Mouse (Mus musculus): ENCODE data around the gene Dda1. TPM values are rescaled to one million over a fixed set of nuclear protein-coding genes. Genes with fewer than 3 reads are reported as not detected.

Dda1 gene
- total RNA-seq, 2 experiments from 2014 or later = 28.4 to 31.7 TPM

DNA sequence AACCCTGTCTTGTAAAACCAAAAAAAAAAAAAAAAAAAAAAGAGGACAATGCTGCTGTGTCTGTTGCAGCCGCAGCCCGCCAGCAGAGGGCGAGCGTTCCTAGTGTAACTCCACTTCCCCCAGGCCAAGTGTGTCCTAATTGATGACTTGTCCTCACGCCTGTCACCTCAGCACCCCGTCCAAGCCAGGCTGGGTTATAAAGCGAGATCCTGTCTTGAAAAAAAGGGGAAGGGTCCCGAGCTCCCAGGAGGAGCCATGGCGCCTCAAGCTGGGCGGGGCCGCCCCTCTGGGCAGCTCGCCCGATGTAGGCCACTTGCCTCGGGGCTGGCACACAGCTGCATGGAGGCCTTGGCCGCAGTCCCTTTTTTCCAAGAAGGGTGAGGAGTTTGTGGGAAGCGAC is 26.0 kb downstream of the Dda1 start:
- DNase-seq (ENCODE audit: low spot score) = peak; percentile 84

DNA sequence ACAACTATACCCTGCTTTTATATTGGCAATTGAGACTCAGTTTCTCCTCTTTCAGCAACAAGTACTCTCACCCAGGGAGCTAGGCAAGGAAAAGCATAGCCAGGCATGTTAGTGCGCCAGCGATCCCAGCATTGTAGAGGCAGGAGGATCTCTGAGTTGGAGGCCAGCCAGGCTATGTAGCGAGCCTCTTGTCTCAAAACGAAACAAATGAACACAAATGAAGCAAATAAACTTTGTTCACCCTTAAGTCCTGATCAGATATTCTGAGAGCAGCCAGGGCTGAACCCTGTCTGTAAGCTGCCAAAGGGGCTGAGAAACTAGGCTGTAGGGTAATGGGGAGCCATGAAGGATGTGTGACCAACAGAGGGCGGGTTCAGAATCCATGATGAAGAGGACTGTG is 26.8 kb downstream of the Dda1 start:
- DNase-seq (ENCODE audit: low spot score) = no peak

DNA sequence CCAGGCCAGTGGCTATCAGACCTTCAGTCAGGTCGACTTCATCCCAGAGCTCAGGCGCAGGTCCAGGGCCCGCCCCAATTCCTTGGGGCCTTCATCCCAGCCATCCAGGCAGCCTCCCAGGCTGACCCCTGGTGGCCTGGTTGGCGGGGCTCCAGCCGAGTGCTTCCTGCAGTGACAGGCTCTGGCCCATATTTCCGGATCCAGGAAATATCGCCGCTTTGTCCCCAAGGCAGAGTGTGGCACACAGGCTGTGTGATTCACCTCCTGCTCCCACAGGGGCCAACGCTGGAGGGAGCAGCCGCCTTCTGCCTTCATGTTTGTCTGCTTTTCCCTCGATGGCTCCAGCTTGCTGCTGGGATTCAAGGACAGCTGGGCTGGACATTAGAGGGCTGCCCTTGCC is 27.5 kb downstream of the Dda1 start:
- DNase-seq (ENCODE audit: low spot score) = peak; percentile 88

DNA sequence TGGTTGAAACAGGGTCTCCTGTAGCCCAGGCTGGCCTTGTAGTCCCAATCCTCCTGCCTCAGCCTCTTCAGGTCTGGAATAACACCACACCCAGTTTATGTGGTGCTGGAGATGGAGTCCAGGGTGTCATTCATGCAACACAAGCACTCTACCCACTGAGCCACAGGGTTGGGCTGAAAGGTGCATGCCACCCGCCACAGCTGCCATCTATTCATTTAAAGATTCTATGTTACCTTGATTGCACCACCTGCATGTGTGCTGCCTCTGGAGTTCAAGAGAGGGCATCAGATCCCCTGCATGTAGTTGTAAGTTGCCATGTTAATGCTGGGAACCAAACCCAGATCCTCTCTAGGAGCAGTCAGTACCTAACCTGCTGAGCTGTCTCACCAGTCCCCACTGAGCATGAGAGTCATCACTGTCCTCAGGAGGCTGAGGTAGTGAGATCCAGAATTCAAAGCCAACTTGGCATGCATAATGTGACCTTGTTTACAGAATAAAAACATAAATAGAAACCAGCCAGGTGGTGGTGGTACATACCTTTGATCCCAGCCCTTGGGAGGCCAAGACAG is 28.2 kb downstream of the Dda1 start:
- DNase-seq (ENCODE audit: low spot score) = no peak

DNA sequence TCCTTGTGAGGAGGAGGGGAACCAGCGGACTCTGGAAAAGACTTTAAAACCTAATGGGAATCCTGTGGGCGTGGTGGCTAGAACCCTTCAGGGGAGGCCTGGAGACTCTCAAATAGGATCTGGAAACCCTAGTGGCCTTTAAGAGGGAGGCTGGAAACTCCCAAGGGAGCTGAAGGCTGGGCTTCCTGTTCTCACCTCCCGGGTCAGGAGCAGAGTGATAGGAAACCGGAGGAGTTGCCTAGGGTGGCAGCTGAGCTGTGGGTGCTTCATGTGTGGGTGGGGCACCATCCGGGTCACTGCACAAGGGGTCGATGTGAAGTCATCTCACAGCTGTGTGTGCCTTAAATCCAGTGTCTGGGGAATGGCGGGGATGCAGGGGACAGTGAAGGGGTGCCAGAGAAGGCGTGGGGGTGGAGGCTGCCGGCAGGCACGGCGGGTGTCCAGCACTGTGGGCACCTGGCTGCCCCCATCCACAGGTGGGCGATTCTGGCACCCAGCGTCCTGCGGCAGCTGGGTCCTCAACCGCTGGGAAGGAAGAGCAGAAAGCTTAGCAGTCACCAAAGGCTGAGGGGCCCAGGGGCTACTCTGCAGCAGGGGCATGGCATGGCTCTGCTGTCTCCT is 29.0 kb downstream of the Dda1 start:
- DNase-seq (ENCODE audit: low spot score) = no peak

DNA sequence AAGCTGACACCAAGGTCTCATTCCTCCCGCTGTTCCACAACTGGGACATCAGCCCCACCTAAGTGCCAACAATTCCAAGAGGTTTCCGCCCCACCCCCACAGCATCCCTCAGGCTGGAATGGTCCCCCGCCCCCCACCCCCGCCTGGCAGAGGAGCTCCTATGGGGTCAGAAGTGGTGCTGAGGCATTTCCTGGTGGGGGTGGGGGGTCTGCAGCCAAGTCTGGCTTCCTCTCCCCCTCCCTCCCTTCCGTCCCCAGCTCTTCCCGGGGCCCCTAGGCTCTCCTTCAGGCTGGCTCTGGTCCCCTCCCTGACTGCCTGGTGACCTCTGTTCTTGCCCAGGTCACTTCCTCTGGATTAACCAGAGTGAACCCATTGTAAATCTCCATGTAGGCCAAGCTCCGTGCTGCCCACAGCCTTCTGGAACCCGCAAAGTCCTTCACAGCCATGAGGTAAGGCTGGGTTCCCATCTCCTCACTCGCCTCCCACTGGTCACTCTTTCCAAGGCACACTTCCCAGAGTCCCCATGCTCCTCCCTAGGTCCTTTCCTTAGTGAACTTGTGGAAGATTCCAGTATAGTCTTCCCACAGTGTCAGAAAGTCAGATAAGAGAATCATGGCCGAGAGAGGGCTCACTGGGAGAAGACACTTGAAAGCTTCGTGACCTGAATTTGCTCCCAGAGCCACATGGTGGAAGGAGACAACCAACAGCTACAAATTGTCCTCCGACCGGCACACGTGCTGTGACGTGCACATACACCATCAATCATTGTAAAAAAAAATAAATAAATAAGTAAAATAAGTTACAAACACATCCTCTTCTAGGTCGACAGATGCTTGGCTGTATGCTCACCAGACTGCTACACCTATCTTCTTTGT is 30.1 kb downstream of the Dda1 start:
- no peak for DNase-seq (ENCODE audit: low spot score)

DNA sequence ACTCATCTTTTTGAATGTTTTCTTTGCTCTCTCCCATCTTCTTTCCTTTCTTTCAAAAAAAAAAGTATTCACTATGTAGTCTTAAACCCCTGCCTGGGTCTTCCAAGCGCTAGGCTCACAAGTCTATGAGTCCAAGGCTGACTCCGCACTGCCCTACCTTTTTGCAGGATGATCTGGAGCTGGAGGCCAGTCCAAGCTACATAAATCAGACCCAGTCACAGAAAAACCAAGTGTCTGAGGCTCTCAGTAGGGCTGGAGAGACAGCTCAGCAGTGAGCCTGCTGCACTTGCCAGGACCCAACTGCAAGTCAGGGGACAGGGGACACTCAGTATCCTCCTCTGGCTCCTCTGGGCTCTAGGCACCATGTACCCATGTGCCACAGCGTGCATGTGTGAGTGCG is 35.4 kb downstream of the Dda1 start:
- DNase-seq (ENCODE audit: low spot score) = no peak

DNA sequence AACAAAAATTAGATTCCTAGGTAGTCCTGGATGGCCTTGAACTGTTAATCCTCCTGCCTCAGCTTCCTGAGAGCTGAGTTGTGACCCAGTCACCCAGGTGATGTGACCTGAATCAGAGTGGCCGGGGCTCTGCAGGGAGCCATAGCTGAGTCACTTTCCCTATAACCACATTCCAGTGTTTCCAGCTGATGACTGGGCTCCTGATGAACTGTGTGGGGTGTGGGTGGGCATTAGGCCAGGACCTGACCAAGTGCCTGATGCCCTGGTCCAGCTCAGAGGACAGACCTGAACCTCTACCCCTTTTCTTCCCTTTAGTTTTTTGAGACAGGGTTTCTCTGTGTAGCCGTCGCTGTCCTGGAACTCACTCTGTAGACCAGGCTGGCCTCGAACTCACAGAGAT is 36.3 kb downstream of the Dda1 start:
- DNase-seq (ENCODE audit: low spot score) = no peak

DNA sequence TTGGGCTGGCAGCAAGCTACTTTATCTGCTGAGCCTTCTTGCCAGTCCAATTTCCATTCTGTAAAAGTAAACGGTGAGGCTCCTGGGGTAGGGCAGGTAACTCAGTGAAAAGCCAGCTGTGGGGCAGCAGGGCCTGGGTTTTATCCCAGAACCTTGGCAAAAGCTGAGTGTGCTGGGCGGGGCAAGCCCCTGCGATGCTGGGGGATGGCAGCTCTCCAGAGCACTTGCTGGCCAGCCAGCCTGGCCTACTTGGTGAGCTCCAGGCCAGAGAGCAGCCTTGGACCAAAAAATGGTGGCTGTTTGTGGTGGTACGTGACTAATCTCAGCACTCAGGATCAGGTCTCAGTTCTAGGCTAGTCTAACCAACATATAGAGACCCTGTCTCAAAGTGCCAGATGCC is 37.0 kb downstream of the Dda1 start:
- no peak for DNase-seq (ENCODE audit: low spot score)

DNA sequence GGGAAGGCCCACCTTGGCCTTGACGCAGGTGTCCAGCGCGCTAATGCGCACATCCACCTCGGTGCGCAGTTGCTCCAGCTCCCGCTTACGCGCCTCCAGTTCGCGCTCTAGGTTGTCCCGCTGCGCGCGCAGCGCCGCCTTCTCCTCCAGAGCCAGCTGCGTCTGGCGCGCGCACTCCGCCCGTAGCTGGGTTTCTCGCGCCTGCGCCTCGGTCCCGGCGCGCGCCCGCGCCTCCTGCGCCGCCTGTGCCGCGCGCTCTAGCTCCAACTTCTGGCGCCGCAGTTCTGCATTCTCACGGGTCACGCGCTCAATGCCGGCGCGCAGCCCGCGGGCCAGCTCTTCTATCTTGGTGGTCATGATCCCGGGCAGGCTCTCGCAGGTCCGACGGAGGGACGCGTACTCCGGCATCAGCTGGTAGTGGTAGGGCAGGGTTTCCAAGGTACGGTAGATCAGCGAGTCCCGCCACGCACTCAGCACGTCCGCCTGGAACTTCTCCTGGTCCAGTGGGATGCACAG is 38.6 kb downstream of the Dda1 start:
- peak; percentile 61 for DNase-seq (ENCODE audit: low spot score)

DNA sequence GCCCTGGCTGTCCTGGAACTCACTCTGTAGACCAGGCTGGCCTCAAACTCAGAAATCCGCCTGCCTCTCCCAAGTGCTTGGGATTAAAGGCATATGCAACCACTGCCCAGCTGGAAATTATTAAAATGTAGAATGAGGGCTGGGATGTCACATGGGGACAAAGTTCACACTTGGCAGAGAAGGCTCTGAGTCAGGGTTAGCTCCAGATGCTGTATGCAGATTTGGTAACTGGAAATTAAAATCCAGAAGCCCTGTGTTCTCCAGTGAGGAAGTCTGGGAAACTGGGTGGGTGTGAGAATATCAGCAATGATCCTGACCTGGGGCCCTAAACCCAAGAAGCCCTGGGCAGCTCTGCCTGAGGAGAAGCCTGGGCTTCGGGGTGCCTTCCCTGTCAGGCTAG is 40.3 kb downstream of the Dda1 start:
- no peak for DNase-seq (ENCODE audit: low spot score)

DNA sequence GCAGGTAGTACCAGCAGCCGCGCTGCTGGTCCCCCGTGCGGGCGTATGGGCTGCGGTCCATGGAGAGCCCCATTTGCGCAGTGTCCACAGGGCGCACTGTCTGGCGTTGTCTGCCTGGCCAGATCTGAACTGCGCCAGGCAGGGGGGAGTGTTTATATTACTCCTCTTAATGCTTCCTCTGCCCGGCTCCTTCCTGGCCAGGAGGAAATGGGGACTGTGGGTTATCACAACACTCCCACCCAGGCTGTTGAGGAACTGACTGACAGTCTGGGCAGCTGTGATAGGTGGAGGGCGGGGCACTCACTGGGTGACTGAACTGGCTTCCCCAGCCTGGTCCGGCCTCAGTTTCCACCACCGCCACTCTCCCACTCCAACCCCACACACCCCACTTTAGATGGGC is 42.6 kb downstream of the Dda1 start, which contains the start of gene Plvap:
Plvap (minus strand) TSS at position 109 of the 400 bp plus-strand sequence.
- no peak for DNase-seq (ENCODE audit: low spot score)

DNA sequence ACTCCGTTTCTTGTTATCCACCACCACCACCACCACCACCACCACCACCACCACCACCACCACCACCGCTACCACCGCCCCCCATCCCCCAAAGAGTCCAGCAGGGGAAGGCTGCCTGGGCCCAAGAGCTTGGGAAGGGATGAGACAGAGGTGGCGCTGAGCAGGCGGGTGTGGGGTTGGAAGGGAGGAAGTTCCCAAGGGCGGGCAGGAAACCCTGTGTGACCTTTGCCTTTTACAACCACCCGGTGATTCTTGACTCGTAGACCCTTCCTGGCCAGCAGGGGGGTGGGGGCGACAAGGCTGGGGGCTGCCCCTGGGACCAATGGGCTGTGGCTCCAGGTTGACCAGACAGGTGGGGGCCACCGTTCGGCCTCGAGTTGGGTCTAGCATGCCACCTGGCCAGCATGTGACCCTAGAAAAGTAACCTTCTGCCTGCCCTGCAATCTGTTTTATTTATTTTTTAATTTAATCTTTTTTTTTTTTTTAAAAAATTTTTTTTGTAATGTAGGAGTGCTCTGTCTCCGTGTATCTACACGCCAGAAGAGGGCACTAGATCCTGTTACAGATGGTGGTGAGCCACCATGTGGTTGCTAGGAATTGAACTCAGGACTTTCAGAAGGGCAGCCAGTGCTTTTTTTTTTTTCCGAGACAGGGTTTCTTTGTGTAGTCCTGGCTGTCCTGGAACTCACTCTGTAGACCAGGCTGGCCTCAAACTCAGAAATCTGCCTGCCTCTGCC is 44.2 kb downstream of the Dda1 start:
- no peak for DNase-seq (ENCODE audit: low spot score)

DNA sequence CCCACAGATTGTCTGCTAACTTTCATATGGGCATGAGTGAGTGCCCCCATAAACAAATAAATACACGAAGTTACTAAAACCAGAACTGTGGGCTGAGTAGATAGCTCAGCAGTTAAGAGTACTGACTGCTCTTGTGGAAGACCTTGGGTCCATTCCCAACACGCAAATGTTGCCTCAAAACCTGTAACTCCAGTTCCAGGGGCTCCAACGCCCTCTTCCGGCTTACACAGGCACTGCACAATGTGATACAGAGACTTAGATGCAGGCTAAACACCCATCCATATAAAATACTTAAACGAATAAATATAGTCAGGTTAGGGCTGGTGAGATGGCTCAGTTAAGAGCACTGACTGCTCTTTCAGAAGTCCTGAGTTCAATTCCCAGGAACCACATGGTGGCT is 46.0 kb downstream of the Dda1 start:
- DNase-seq (ENCODE audit: low spot score) = no peak

DNA sequence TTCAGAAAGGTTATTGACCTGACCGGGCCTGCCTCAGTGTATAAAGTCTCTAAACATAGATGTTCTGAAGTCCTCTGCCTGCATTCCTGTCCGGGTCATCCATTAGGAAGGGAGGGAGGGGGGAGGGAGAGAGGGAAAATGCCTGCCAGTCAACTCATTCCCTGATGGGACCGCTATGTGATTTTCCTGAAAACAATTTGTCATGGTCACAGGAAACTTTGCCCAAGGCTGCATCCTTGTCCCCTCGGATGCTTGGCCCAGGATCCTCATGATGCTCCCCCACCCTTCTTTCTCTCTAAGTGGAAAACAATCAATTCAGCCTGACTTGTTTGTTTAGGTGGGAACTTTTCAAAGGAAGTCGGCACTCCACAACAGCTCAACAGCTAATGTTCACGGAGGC is 47.8 kb downstream of the Dda1 start:
- no peak for DNase-seq (ENCODE audit: low spot score)

DNA sequence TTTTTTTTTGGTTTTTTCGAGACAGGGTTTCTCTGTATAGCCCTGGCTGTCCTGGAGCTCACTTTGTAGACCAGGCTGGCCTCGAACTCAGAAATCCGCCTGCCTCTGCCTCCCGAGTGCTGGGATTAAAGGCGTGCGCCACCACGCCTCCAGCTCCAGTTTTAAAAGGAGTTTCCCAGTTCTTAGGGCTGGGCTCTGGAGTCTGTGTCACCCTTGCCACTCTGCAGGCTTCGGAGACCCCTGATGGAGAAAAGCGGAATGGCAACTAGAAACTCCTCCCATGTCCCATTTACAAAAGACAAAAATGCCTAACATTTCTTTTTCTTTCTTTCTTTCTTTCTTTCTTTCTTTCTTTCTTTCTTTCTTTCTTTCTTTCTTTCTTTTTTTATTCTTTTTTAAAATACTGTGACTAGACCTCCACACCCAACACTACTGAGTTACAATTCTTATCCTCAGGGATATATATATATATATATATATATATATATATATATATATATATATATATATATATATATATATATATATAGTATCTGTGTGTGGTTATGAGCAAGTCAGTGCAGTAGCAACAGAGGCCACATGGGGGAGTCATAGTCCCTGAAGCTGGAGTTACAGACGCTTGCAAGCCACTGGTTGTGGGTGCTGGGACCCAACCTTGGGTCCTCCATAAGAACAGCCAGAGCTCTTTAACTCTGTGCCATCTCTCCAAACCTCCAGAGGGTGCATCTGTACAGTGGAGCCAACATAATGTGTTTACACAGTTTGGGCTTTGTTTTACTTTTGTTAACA is 50.2 kb downstream of the Dda1 start:
- DNase-seq (ENCODE audit: low spot score) = peak; percentile 66

DNA sequence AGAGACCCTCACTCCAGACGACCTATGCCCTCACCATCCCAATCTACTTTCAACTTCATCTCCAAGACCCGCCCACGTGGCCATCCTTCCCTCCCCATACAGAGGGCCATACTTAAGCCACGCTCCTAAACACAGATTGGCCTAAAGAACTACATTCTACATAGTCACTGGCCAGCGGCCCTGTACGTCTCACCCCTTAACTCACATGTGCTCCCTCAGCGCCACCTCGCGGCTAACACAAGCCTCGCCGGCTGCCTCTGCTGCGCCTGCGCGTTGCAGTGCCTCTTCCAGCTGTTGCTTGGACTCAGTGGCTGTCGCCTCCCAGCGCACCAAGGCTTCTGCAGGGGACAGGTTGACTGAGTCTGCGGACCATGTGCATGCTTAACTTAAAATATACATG is 52.6 kb downstream of the Dda1 start:
- DNase-seq (ENCODE audit: low spot score) = peak; percentile 97

DNA sequence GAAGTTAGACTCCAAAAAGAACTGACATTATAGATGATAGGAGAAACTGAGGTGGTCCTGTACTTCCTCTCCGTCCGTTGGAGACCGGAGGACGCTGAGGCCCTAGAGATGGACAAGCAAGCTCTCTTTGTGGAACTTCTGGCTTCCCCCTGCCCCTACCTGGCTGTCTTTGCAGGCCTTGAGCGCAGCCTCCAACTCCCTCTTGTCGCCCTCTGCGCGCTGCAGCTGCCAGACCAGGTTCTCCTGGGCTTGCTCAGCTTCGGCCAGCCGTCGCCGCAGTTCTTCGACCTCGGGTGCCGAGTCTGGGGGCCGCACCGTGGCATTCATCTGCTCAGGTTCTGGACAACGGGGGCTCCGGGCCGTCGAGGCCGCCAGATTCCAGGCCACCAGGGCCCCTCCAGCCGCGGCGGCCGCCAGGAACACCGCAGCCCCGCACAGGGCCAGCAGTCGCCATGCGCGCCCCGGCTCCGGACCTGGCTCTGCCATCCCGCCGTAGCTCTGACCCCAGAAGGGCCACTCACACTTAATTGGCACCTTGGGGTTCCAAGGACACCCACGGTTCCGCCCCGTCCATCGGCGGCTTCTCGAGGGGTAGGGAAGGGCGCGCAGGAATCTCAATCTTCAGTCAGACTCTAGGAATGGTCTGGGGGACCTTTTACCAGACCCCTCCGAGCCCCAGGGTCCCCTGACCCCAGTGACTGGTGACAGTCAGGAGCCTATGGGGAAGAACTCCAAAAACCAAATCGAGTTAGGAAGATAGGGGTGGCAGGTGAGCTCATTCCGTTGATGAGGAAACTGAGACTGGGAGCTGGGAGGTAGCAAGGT is 56.4 kb downstream of the Dda1 start, which contains the start of gene Ccdc194:
Ccdc194 (minus strand) TSS at position 486 of the 825 bp plus-strand sequence.
- DNase-seq (ENCODE audit: low spot score) = no peak
